Mouse (Mus musculus) spleen, adult 2 months (tissue): ENCODE data around the gene Mrvi1.

Experiments
- CTCF ChIP-seq: fragments of 200-500 bp; IDR thresholded peaks from 2 replicates; pipeline ENCODE4 v1.5.1; 2011; ENCODE audit warnings: mild to moderate bottlenecking, inconsistent platforms; ENCODE audit not compliant: insufficient read depth, insufficient read length, insufficient replicate concordance; ENCODE audit errors: extremely low read depth
- POLR2A ChIP-seq: fragments of 200-500 bp; IDR thresholded peaks from 2 replicates; pipeline ENCODE4 v1.6.1; 2011; ENCODE audit warnings: low read depth, low read length, inconsistent platforms

GRCm38 (mm10) chr7:110955576-110955975, 26.7 kb downstream of the Mrvi1 start:
- TF ChIP-seq CTCF (no peak), POLR2A (no peak)
